ENCODE assay signal across 16 mouse cellular contexts in genomic region chr9:68820036-68820435, GRCm38 (mm10).
DNase-seq lines count a peak whose midpoint lies in the region; ATAC-seq and TF ChIP-seq lines count a peak whose summit lies in the region.
"Had no signal": no experiment of that assay in that cellular context is flagged by ENCODE, and none has a peak within 500 bp of the region (broad histone marks: within the 10 kb centered on the region; RNA-seq: fewer than 3 reads in every experiment).

No protein-coding gene starts in this region.

- 7% methylated on average over 4 of the region's 4 CpGs for WGBS in cerebellum, adult 2 months

- TF ChIP-seq CTCF in cerebellum, adult 2 months (IDR thresholded peaks at IDR 0.05; ENCODE audit: borderline replicate concordance, insufficient read depth, low read depth, low read length), result no peak

- H3K27me3 ChIP-seq in cerebellum, adult 2 months (ENCODE audit: control insufficient read depth, insufficient read depth, low read length), result no peaks in the 10 kb centered on the region
- H3K27me3 ChIP-seq: CH12.LX, Patski had no signal

- peak; percentile 43; the same call in 1 of the 2 replicates for ATAC-seq in cerebellum, adult (ENCODE audit: insufficient number of reproducible peaks, low FRiP score, low TSS enrichment)
- 0 out of 2 replicates have a peak, but pooled peaks have one; percentile 9 for ATAC-seq in neutrophil, adult 5-6 weeks (ENCODE audit: extremely low read depth, insufficient number of reproducible peaks, low FRiP score, poor library complexity, severe bottlenecking)
- ATAC-seq: activated CD4-positive, CD25-positive, alpha-beta regulatory T cell, adult 4 months; CD4-positive, CD25-positive, alpha-beta regulatory T cell, adult 4 months; Patski had no signal

- DNase-seq in cerebellum, adult 11-12 months, result no peak
- DNase-seq in cerebellum, adult 2 months, result no peak
- DNase-seq in cerebellum, adult 8-10 months, result no peak
- no peak for DNase-seq in spleen, adult 18-20 months
- DNase-seq: adrenal gland, adult 2 months; adrenal gland, adult 8-10 months; adrenal gland, postnatal 10 days; adrenal gland, postnatal 14 days; adrenal gland, postnatal 36 days; B cell, adult 2 months had no signal

- peaks cover 41% of the 10 kb centered on the region for H3K4me1 ChIP-seq in cerebellum, adult 2 months (ENCODE audit: control insufficient read depth, insufficient read depth, low read length)

- no peak overlapping the region for H3K4me3 ChIP-seq in cerebellum, adult 2 months (replicated peaks; ENCODE audit: insufficient read depth, low read depth, low read length)

- H3K27ac ChIP-seq in cerebellum, adult 2 months (ENCODE audit: insufficient read depth, low read length), result peak overlapping the region; percentile 75

- TF ChIP-seq POLR2A in cerebellum, adult 2 months (IDR thresholded peaks at IDR 0.05; ENCODE audit: borderline replicate concordance, insufficient read depth, low read length), result no peak
